Mouse (Mus musculus): Measurements from ENCODE around the gene Dnase2b.

Gene Dnase2b

DNA sequence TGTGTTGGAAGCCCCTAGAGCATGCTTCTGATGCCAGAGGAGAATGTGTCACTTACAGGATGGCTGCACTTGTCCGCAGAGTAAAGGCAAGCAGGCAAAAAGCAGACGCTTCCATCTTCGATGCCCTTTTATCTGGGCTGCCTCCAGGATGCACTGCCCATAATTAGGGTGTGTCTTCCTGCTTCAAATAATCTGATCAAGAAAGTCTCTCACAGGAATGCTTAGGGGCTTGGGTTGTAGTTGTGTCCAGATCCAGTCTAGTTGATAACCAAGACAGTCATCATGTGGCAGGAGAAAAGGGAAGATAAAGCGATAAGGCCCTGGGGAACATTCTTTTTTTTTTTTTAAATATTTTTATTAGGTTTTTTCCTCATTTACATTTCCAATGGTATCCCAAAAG is at the start of gene Dnase2b:
Gene Dnase2b, minus strand, starts transcription at position 101 of the 400 bp plus-strand sequence.
- no peak for DNase-seq

DNA sequence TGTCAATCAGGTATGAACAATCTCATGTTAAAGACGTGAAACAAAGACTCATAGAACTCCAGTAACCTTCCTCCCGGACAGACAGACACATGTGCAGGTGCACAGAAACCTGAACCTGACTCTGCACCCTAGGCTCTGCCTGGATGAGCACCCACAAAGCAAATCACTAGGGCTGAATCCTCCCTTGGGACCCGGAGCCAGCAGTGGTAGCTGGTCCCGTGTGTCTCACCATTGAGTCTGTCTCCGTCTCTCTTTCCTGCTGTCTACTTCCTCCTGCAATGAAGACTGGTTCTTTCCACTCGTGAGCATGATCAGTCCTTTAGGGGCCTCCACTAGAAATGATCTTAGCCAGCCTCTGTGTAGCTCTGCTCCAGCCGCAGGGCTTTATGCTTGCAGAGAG is 46.5 kb upstream of the Dnase2b start:
- no peak for DNase-seq

DNA sequence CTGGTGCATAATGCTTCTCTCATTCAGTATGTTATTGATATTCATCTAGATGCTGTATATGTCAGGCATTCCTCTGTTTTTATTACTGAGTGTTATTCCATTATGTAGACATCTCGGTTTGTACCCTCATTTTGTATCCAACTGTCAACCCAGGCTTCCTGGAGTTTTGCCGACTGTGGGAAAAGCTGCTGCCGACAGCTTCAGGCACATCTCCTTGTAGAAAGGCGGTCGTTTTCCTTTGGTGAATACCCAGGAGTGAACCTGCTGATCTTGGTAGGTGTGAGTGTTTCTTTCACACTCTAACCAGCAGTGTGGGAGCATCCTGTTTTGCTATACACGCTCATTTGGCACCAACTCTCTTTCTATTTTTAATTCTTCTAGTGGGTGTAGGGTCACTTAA is 45.6 kb upstream of the Dnase2b start:
- no peak for DNase-seq

DNA sequence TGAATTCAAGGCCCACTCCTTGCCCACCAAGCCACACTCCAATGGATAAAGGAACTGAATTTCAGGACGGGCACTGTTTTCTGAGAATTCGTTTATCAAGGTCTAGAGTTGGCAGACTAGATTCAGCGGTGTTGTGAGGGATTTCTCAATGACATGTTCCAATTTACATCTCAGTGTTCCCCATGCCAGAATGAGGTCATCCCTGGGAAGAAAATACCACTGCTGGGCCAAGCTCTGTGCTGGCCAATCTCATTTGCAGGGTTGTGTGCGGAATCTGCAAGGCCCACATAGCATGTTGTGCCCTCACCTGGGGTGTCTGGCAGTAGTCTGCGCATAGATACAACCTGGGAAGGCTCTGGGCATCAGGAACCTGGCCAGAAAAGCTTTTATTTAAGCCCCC is 43.9 kb upstream of the Dnase2b start:
- no peak for DNase-seq

DNA sequence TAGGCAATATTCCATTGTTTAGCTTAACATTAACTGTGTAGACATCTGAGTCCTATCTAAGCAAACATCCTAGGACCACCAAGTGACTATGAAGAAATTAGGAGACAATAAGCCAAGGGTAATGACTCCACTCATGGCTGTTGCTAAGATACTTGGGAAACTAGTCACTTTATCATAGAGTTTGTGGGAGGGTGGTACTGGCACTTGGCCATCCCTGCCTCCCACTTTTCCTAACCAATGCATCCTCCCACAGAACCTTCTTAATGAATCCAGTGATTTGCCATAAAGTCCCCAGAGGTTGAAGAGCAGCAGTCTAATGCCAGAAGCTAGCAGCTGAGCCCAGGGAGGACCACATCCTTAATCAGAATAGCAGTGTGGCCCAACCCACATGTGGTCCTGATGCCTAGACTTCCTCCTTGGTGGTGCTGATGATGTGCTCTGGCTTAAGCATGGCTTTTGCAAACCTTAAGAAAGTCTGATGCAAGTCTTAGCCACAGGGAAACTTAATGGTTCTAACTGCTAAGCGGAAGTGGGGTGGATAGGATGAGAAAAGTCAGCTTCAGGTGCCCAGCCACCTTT is 42.8 kb upstream of the Dnase2b start:
- DNase-seq = no peak

DNA sequence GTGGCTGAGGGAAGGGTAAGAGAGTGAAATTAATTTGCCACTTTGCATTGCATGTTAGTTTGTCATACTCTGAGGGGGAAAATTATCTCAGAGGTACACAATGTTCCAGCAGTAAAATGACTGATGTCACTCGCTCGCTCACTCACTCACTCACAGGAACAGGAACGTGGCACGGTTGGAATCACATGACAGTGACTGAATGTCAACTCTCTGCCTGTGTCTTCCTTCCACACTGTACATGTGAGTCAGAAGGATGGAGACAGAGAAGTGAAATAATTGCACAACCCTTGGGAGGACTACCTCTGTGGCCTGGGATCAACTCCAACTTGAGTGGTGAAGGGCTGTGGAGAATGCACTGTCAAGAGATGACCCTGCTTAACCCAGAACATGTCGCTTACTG is 42.0 kb upstream of the Dnase2b start:
- no peak for DNase-seq

DNA sequence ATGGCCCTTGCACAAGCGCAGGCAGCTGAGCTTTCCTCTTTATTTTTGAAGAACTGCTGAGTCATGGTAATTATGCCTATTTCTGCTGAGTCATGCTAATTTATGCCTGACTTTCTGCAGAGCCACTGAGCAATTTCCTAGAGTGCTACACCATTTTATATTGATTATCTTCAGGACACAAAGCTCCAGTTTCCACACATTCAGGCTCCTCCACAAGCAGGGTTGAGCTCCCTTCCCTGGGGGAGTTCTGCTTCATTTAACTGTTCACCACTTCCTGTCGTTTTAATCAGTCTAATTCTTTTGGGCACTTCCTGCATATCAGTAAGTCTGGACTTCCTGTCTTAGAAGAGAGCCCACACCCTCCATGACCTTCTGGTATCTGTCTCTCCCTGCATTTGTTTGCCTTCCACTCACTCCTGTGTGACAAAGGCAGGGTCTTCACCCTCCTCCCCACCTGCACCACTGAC is 39.7 kb upstream of the Dnase2b start:
- DNase-seq = no peak

DNA sequence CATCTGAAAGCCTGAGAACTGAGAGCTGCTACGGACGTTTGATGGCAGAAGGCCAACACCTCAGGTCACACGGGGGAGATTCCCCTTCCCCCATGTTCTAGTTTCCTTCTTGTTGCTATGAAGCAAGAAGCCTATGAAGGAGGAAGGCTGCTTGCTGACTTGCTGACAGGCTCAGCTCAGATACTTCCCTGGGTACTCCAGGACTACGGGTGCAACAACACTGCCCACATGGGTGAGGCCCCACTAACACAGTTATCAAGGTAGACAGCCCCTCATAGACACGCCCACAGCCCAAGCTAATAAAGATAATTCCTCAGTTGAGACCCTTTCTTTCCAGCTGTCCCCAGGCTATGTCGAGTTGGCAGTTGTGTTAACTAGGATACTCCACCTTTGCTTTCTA is 38.3 kb upstream of the Dnase2b start:
- no peak for DNase-seq

DNA sequence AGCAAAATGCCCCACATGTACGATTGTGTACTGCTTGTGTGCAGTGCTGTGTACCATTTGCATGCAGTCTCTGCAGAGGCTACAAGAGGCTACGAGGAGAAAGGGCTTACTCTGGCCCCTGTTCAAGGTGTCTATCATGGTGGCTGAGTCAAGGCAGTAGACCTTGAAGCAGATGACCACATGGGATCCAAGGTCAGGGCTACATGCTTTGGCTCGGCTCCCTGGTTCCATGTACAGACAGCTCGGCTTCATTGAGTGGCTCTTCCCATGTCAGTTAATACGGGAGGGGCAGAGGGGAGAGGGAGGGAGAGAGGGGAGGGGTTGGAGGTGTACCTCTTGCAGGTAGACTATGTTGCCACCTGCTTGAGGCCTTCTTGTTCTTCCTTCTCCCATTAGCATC is 37.0 kb upstream of the Dnase2b start:
- no peak for DNase-seq

DNA sequence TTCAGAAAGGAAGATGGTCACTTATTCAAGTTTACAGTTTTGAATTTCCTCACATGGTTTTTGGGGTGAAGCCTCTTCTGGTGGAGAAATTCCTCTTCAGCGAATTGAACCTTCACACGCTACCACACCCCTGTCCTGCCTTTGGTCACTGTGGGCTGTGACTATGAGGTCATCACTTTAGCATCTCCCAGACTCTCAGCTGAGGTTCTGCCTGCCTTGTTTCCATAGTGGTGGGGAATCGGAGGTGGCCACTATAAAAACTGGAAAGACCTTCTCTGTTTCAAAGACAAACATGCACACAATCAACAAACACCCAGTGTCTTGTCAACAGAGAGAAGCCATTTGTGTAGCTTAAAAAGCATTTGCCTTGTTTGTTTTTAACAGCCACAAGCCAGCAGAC is 35.8 kb upstream of the Dnase2b start, which contains the start of gene 4930503B20Rik:
Gene 4930503B20Rik, minus strand, starts transcription at position 101 of the 400 bp plus-strand sequence.
- no peak for DNase-seq

DNA sequence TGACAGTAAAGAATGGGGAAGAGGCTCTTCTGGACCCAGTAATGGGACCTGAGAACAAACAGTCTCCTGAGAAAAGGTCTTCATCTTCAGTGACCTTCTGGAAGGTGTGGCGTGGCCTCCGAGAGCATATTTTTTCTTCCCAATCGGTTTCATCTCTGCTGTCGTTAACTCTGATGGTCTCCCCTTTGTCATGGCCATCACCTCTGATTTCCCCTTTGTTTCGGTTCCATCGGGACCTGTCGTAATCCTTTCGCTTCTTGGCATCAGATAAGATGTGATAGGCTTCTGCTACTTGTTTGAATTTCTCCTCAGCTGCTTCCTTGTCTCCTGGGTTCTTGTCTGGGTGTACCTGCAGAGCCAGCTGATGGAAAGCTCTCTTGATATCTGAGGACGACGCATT is 35.3 kb upstream of the Dnase2b start:
- no peak for DNase-seq

DNA sequence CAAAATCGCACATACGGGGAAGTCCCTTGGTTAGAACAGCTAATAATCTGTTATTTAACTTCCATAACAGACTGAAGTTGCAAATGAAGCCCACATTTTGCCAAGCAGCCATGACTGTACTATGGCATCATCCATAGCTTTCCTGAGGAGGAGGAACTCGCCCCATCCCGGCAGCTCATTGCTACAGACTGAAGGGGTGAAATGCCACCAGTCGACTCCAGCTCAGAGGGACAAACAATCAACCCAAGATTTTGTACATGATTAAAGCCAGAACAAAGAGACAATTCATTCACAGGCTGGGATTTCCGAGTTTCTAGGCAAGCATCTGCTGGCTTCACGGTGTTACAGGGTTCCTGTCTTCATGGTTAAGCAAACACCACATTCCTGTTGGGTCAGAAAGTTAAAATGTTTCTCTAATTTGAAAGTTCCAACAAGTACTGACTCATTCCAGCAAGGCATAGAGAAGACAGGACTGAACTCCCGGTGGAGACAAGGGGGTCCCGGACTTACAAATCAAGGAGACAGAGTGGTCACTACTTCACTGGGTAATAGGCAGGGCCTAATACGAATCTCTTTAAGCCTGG is 34.0 kb upstream of the Dnase2b start:
- DNase-seq = no peak

DNA sequence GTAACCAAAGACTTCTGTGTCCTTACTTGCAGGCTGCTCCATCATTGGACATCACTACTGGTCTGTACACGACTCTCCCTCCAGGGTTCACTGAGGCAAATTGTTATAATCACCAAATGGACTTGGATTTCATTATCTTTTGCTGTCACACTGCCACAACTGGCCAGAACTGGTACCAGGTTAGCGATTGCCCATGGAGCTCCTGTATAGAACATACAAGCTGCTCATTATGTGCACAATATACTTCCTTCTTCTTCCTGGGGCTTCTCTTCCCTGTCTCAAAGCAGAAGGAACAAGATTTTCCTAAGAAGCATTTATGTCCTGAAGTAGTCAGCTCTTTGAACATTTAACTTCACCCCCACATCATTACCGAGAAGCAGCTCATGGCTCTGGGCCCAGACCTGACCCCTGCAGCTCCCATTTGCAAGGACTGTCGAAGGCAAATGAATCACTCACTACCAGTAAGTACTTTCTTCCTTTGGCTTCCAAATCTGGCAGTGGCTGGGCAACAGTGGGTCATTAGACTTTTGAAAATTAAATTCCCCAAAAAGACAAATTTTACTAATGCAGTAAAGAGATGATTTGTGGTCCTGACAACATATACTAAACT is 26.5 kb upstream of the Dnase2b start:
- peak; percentile 35 for DNase-seq

DNA sequence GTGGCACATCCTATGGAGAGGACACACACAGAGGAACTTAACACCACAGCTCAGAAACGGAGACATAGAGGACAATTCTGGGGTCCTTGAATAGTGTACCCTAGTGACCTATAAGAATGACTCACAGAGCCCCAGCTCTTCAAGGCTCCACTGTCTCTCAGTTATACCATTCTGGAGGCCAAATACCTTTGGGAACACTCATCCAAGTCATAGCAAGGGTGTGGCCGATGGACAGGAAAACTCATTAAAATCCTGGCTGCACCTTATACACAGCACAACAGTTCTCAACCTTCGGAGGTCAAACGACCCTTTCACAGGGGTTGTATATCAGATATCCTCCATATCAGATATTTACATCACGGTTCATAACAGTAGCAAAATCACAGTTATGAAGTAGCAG is 17.1 kb upstream of the Dnase2b start:
- no peak for DNase-seq

DNA sequence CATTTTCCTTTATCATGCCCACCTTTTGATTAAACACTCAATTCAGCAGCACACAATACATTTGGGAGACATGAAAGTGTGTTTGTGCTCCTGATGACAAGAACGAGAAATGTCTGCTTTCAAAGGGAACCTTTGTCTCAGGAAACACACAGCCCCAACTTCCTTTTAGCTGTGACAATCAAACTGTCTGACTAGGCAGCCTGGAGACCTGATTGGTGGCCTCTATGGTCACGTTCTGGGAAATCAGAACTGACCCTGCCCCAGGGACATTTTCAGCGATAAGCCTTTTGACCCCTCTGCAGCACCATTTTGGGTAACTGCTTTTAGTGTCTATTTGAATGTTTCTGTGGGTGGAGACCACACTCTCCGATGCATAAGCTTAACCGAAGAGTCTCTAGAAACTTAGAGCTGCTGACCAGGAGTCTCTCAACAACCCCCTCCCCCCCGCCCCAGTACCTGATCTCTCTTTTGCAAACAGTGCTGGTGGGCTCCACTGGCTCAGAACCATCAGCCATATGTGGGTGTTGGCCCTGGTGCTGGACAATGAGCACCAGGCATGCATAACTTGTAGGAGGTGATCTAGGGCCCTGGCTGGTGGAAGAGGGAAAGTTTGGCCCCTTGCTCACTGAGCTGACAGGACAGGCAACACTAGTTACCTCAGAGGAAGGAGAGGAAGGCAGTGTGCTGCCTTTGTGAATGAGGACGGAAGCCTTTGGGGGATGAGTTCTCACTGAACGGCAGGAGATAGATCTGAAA is 13.0 kb upstream of the Dnase2b start:
- peak; percentile 6 for DNase-seq

DNA sequence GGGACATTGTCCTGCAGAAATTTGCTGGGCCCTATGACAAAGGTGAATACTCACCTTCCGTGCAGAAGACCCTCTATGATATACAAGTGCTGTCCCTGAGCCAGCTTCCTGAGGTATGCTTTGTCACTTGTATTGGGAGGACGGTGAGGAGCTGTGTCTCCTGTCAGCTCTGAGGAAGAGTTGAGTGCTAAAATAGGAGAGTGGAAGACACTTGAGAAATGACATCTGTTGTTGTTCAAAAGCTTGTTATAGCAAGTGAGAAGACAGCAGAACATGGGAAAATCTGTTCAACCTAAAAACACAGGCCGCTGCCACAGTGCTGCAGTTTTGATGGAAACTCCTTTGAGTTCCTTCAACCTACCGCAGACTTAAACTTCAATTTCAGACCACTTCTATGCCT is 10.4 kb upstream of the Dnase2b start:
- DNase-seq = no peak

DNA sequence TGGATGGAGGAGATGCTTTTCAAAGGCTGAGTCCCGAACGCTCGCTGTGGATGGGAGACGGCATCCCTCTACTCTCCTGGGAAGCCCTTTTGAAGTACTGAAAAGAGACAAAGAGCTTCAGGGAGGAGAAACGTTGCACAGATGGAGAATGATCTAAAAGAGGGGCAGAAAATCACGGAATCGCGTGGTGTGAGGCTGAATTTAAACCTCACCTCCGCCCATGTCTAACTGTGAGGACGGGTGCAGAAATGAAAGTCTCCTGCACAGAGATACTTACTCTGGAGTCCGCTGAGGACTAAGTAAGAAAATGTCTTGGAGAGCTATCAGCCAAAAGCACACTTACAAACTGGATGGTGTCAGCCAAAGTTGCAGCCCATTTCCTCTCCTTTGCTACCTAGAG is 6.6 kb upstream of the Dnase2b start:
- DNase-seq = no peak

DNA sequence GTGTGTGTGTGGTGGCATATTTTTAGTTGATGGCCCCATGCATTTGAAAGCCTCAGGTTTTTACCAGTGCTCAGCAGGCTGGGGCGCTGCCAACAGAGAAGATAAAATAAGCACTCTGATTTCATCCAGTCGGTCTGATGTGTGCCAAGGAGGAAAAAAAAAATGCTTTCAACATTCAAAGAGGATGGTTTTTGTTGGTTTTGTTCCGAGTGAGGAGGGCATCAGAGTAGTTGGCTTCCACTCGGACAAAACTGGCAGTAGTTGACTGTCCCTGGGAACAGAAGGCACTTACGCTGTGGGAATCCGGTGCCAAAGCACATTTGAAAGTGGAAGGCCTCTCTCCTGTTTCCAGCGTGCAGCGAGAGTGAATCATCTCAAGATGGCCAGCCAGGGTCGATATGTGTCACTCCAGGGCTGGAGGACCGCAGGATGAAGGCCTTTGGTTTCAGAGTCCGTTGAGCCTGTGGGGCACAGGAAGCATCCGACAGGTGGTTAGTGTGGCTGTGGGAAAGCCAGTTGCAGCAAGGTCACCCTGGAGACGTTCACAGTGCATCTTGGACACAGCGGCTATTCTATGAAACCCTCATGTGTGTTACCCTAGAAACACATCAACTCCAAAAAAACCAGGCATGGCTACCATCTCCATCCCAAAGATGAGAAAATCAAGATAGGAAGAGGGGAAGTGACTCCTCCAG is 5.3 kb upstream of the Dnase2b start:
- no peak for DNase-seq

DNA sequence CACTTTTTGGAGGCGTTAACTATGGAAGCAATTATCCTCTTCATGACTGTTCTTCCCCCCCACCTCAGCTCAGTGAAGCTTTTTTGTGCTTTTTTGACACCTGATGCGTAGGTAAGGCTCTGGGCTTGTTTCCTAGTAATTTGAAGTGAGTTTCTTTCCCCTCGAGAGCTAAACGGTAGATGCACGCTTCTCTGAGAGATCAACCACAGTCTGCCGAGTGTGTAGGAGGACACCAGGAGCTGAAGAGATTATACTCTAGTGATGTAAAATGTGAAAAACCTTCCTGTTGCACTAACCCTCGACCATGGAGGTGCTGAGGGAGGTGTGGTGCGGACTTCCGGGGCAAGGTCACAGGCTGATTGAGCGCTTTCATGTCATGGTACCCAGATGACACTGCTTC is 4.7 kb upstream of the Dnase2b start:
- DNase-seq = no peak

DNA sequence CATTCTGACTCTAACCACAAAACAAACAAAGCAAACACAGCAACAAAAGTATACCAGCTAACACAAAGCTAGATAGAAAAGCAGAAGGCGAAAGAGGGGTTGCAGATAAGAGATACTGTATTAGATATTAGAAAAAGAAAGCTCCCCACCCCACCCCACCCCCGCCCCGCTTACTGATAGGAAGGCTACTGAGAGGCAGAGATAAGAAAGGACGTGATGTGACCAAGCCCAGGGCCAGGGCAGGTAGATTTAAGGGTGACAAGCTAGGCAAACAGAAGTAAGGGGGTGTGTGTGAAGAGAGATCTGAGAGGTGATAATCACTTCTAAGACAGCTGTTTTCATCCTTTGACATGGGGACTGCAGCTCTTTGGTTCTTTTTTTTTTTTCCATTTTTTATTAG is 3.0 kb upstream of the Dnase2b start:
- DNase-seq = no peak

DNA sequence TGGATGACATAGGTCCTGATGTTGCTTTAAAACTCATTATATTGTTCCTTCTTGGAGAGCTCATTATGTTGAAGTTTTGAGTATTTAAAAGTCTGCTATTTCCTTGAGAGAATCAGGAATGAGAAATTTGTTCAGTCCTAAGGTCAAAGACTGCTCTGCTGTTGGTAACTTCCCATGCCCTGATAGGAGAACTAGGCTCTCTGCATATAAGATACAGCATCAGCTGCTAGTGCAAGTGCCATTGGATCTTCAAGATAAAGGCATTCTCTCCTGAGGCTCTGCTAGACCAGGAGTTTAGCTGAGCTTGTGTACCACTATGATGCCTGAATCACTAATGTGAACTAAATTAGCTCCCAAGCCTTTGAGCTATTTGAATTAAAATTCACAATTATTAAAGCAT is 2.5 kb upstream of the Dnase2b start:
- DNase-seq = no peak

DNA sequence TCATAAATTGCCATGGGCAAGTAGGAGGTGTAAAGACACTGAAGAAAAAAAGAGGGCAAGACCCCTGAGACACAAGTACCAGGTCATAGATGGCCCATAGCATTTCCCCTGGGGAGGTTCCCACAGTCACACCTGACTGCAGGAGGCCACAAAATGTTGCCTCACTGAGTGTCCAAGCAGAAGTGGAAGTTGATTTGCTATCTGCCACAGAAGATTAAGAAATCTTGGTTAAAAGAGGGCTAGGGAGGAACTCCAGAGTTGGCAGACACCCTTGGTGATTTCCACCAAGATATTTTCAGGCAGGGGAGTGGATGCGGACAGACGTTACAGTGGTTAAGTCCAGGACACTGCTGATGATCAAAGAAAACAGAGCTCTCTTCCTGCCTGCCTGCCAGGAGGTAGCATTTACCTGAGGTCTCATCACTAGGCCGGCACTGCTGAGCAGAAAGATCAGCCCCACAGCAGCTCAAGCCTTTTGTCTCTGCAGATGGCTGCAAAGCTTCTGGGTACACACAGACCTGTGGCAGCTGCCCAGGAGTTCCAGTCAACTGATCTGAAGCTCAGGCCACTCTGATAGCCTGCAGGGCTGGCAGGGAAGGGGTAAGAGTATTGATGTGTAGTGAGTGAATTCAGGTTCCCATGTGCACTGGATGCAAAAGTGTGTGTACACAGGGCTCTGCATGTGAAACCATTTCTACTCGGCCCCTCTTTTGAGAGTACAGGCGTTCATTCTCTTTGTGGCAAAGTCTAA is 1.3 kb upstream of the Dnase2b start:
- DNase-seq = no peak

DNA sequence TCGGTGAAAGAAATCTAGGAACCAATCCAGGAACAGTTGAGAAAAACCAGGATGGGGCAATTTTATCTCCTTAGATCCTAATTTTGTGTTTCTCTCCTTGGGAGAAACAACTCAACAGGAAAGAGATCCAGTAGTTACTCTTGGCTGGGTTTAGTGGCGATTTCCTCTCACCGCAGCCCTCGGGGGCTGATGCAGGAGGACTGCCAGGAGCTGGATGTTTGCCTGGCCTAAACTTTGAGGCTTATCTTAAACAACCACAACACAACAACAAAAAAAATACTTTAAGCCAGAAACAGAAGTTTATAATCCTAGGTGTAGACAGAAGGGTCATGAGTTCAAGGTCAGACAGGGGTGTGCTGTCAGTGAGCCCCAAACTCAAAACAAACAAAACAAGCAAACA is 3.6 kb downstream of the Dnase2b start:
- DNase-seq = no peak

All from kidney, postnatal 14 days (tissue).